Mouse (Mus musculus) brain, embryonic 14.5 days (tissue): ENCODE measurements at regions not wholly inside any gene's neighbourhood (a gene's known extent, or its start where the extent isn't known, plus 50 kb on each side); places are given as distances from the start of the nearest gene placed in this dataset.

Experiments
- CTCF ChIP-seq: fragments of 200-500 bp; IDR thresholded peaks from 2 replicates; pipeline ENCODE4 v1.5.1; 2012; ENCODE audit warnings: inconsistent platforms, mild to moderate bottlenecking, moderate library complexity, borderline replicate concordance; ENCODE audit not compliant: insufficient read depth, insufficient read length; ENCODE audit errors: extremely low read depth
- POLR2A ChIP-seq: fragments of 200-500 bp; IDR thresholded peaks from 2 replicates; pipeline ENCODE4 v1.6.1; 2012; ENCODE audit warnings: mild to moderate bottlenecking, inconsistent platforms, borderline replicate concordance; ENCODE audit not compliant: poor library complexity, insufficient read depth, insufficient read length, severe bottlenecking; ENCODE audit errors: extremely low read depth

DNA sequence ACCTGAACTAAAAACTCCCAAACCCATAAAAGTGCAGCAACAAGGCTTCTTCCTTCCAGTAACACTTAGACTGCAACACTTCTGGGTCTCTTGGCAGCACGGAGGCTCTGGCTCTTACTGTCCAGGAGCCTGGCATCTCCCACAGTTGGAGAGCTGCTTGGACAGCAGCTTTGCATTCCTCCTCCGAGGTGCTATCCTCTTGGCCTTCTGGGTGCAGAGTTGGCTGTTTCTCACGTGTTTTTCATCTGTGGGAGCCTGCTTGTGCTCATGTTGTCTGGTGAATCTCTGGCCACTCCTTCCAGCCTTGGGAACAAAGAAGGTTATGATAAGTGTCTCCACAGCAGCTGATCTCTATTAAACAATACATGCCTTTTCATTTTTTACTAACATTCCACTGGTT, 51.2 kb upstream of the Hey2 start:
- TF ChIP-seq POLR2A (no peak), CTCF (no peak)
